Mouse (Mus musculus) cerebellum, adult 2 months (tissue): ENCODE measurements around the gene Lmod1.

Experiments
- CTCF ChIP-seq: fragments of 200-500 bp; IDR thresholded peaks from 2 replicates; pipeline ENCODE4 v1.5.1; 2011; ENCODE audit warnings: low read depth, mild to moderate bottlenecking, control low read depth, low read length, moderate library complexity, borderline replicate concordance; ENCODE audit not compliant: insufficient read depth
- POLR2A ChIP-seq: fragments of 200-500 bp; IDR thresholded peaks from 2 replicates; pipeline ENCODE4 v1.6.1; 2011; ENCODE audit warnings: low read length, control low read depth, borderline replicate concordance; ENCODE audit not compliant: insufficient read depth

DNA sequence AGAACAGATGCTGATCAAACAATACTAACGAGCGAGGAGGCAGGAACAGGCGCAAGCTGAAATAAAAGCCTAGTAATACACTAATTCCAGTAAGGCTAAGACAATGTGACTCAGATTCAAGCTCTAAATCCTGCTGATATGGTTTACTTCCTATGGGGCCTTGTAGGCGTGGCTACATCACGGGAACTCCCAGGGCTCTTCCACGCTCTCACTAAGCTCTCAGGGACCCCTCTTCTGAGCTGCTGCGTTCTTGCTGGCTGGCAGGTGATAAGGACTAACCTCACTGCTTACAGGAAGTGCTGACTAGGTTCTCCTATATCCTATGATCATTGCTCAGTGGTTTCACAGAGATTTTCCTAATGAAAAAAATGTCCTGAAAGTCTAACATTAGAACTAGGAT lies 80.7 kb downstream of the Lmod1 start:
- TF ChIP-seq CTCF (no peak), POLR2A (no peak)
